Mouse (Mus musculus) lung, adult 2 months (tissue): ENCODE data around the gene Lgi4.

Experiments
- CTCF ChIP-seq: fragments of 200-500 bp; IDR thresholded peaks from 2 replicates; pipeline ENCODE4 v1.5.1; 2011; ENCODE audit warnings: mild to moderate bottlenecking, low read length, control low read depth; ENCODE audit not compliant: insufficient read depth
- POLR2A ChIP-seq: fragments of 200-500 bp; IDR thresholded peaks from 2 replicates; pipeline ENCODE4 v1.6.1; 2011; ENCODE audit warnings: low read depth, mild to moderate bottlenecking, control low read depth, low read length, borderline replicate concordance; ENCODE audit errors: extremely low read depth

DNA sequence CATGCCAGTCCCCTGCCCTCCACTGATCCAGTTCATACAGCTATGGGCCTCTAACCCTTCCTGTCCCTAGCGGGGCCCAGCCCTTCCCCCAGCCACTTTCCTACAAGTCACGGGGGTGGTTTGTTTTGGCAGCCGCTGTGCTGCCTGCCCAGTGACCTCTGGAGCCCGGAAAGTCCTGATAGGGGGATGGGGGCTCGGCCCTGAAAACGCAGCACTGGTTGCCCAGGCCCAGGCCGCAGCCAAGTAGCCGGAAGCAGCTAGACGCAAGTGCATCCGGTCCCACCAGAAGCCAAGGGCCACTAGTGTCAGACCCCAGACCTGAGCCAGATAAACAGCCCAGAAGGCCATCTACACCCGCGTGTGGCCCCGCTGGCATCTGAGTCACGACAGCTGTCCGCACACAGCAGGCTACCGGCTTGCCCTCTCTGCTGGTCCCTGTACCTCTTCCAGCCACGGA lies 56.5 kb downstream of the Lgi4 start:
- TF ChIP-seq CTCF = no peak
- no peak for TF ChIP-seq POLR2A
